Mouse (Mus musculus) myocyte (in vitro differentiated cells): ENCODE data around the gene Gm20896. TPM values are rescaled to one million over a fixed set of nuclear protein-coding genes. Genes with fewer than 3 reads are reported as not detected.
"Not testable (repeated sequence)": the region's sequence is repeated elsewhere in the genome, so short reads cannot be mapped to it uniquely, and the experiment has no call there.

Experiments used
- H3K27me3 ChIP-seq: one replicate; pipeline ENCODE4 v1.6.1; 2011; ENCODE audit not compliant: control insufficient read depth, insufficient read depth, insufficient read length
- H3K36me3 ChIP-seq: one replicate; pipeline ENCODE4 v1.6.1; 2011; ENCODE audit not compliant: control insufficient read depth, insufficient read depth
- H3K4me2 ChIP-seq: one replicate; pipeline ENCODE4 v1.6.1; 2011; ENCODE audit warnings: low read depth, control low read depth
- H3K4me3 ChIP-seq: one replicate; pipeline ENCODE4 v1.5.1; 2011; ENCODE audit warnings: mild to moderate bottlenecking, control low read depth, moderate library complexity
- H3K79me2 ChIP-seq: one replicate; pipeline ENCODE4 v1.6.1; 2011; ENCODE audit not compliant: control insufficient read depth, insufficient read depth
- H3ac ChIP-seq: one replicate; pipeline ENCODE4 v1.6.1; 2011; ENCODE audit not compliant: control insufficient read depth, insufficient read length
- polyA plus RNA-seq: library from polyadenylated mRNA; unstranded; fragments of >200 nt; fragmentation: generic; extraction: Trizol; gene quantifications from one replicate; pipeline ENCODE4 v1.2.1, GENCODE M21; 2012; ENCODE audit warnings: missing spikeins

The Gm20896 gene
- polyA plus RNA-seq = not detected

DNA sequence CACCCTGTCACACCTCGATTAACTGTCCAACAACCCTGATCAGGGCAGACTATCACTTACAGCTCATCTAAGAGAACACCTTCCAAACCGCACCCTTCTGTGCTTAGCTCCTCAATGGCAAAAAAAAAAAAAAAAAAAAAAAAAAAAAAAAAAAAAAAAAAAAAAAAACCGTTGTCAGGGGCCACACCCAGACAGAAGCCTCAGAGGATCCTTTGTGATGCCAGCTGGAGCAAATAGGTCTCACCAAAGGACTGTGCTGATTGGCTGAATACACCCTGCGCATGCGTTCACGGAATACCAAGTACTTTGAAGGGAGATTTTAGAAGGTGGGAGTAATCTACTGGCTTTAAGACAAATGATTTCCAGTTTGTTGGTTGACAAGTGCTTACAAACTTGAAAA is at the start of gene Gm20896:
Gene Gm20896 (minus strand): TSS at position 101 of the 400 bp plus-strand sequence.
- H3K27me3 ChIP-seq, H3ac ChIP-seq, H3K4me2 ChIP-seq, H3K36me3 ChIP-seq, H3K79me2 ChIP-seq, H3K4me3 ChIP-seq: not testable (repeated sequence)
